Mouse (Mus musculus): Measurements from ENCODE around the gene Dnaaf5. TPM values are rescaled to one million over a fixed set of nuclear protein-coding genes. Genes with fewer than 3 reads are reported as not detected.

Gene Dnaaf5
- 4.6 TPM for polyA plus RNA-seq (2014; fragmentation: Illumina TruSeq; extraction: RNeasy Lipid Tissue Mini Kit (QIAGEN cat#74804); ENCODE audit: low read depth, low replicate concordance)

DNA sequence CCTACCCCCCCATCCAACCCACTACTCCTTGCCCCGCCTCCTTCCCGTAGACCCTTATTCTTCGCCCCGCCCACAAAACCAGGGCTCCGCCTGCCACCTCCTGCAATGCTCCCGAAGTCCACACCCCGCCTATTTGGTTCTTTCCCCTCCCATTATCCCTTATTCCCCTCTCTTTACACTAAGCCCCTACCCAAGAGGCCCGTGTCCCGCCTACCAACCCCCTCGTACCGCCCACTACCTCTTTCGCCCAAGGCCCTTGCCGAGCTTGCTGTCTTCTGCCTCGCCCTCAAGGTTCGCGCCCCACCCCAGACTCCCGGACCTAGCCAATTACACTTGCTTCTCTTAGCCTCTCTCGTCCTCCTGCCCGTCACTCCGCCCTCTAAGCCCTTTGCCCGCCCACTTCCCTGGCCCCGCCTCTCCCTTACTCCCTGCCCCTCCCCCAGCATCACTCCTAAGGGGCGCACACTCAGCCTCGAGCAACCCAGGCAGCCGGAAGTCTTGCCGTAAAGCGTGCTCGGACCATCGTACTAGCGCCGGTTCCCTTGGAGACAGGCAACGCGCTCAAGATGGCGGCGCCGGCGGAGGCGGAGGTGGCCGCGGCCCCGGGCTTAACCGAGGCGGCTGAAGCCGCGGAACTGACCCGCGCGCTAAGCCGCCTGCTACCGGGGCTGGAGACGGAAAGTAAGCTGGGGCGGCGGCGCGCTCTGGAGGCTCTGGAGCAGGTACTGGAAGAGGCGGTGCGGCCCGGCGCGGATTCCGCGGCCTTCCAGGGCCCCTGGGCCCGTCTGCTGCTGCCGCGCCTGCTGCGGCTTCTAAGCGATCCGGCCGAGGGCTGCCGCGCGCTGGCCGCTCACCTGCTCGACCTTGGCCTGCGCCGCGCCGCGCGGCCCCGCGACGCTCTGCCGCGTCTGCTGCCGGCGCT, at the start of gene Dnaaf5, which contains the start of gene Prkar1b:
Dnaaf5 (plus strand) TSS at position 543 of the 922 bp plus-strand sequence.
Prkar1b (minus strand) TSS at position 321 of the 922 bp plus-strand sequence.

DNA sequence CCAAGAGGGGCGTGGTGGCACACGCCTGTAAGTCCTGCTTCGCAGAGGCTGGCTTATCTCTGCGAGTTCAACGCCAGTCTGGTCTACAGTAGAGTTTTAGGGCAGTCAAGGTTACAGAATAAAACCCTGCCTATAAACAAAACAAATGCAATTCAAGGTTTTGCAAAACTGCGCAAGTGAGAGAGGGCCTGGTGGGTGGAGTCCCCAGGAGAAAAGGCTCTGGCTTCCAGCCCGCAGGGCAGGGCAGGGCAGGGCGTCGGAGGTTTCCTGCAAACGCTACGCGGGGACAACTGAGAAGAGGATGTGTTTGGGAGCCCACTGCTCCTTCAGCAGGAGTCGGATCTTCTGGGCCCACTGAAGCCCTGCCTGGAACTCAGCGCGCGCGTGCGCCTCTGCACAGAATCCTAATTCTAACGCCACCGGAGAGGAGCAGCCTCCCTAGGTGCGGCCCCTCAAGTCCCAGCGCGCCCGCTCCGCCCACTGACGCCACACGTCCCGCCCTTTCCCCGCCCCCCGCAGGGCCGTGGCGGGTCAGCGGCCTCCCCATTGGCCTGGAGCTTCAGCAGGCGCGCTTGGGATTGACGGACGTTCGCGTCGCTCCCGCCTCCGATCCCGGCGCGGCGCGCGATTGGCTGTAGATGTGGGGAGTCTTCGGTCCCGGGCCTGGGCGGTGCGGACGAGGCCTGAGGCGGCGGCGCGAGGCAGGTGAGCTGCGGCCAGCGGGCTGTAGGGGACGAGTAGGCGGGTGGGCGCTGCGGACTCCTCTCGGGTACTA, 50.2 kb downstream of the Dnaaf5 start, which contains the start of gene Sun1:
Sun1 (plus strand) TSS at position 643 of the 775 bp plus-strand sequence.

Other genes with a start within 250 kb of the Dnaaf5 start
- 10.7 TPM for gene Pdgfa, start 152.9 kb upstream of the Dnaaf5 start, polyA plus RNA-seq (2014; fragmentation: Illumina TruSeq; extraction: RNeasy Lipid Tissue Mini Kit (QIAGEN cat#74804); ENCODE audit: low read depth, low replicate concordance)
- 2.8 TPM for gene Prkar1b, start 222 bp upstream of the Dnaaf5 start, polyA plus RNA-seq (2014; fragmentation: Illumina TruSeq; extraction: RNeasy Lipid Tissue Mini Kit (QIAGEN cat#74804); ENCODE audit: low read depth, low replicate concordance)
- gene Sun1, start 50.4 kb downstream of the Dnaaf5 start, polyA plus RNA-seq (2014; fragmentation: Illumina TruSeq; extraction: RNeasy Lipid Tissue Mini Kit (QIAGEN cat#74804); ENCODE audit: low read depth, low replicate concordance) = 11.6 TPM
- 5.6 TPM for gene Get4, start 102.1 kb downstream of the Dnaaf5 start, polyA plus RNA-seq (2014; fragmentation: Illumina TruSeq; extraction: RNeasy Lipid Tissue Mini Kit (QIAGEN cat#74804); ENCODE audit: low read depth, low replicate concordance)
- gene Adap1, start 175.4 kb downstream of the Dnaaf5 start, polyA plus RNA-seq (2014; fragmentation: Illumina TruSeq; extraction: RNeasy Lipid Tissue Mini Kit (QIAGEN cat#74804); ENCODE audit: low read depth, low replicate concordance) = not detected
- gene Cox19, start 201.2 kb downstream of the Dnaaf5 start, polyA plus RNA-seq (2014; fragmentation: Illumina TruSeq; extraction: RNeasy Lipid Tissue Mini Kit (QIAGEN cat#74804); ENCODE audit: low read depth, low replicate concordance) = 18.6 TPM
- not detected for gene Cyp2w1, start 202.4 kb downstream of the Dnaaf5 start, polyA plus RNA-seq (2014; fragmentation: Illumina TruSeq; extraction: RNeasy Lipid Tissue Mini Kit (QIAGEN cat#74804); ENCODE audit: low read depth, low replicate concordance)
- gene Gpr146, start 227.5 kb downstream of the Dnaaf5 start, polyA plus RNA-seq (2014; fragmentation: Illumina TruSeq; extraction: RNeasy Lipid Tissue Mini Kit (QIAGEN cat#74804); ENCODE audit: low read depth, low replicate concordance) = 8.6 TPM